14 mouse cellular contexts compared by ENCODE assay signal in genomic region chr3:75670425-75670824, GRCm38 (mm10).
"Had no signal": no experiment of that assay in that cellular context is flagged by ENCODE, and none has a peak within 500 bp of the region (broad histone marks: within the 10 kb centered on the region; RNA-seq: fewer than 3 reads in every experiment).

No protein-coding gene starts in this region.

- H3K4me3 ChIP-seq: layer of hippocampus, adult 2 months; limb, embryonic 10.5 days; liver, embryonic 15.5 days; neural tube, embryonic 13.5 days had no signal

- H3K36me3 ChIP-seq: limb, embryonic 10.5 days; liver, embryonic 15.5 days; neural tube, embryonic 13.5 days had no signal

- H3K9ac ChIP-seq: liver, embryonic 15.5 days; neural tube, embryonic 13.5 days had no signal

- H3K9me3 ChIP-seq: limb, embryonic 10.5 days; liver, embryonic 15.5 days; neural tube, embryonic 13.5 days had no signal

- H3K27me3 ChIP-seq: liver, embryonic 15.5 days; neural tube, embryonic 13.5 days had no signal

- H3K4me1 ChIP-seq: limb, embryonic 10.5 days; liver, embryonic 15.5 days; neural tube, embryonic 13.5 days had no signal

- ATAC-seq: lung, postnatal 0 days had no signal

- H3K27ac ChIP-seq: layer of hippocampus, adult 2 months; limb, embryonic 10.5 days; liver, embryonic 15.5 days; neural tube, embryonic 13.5 days had no signal

- H3K4me2 ChIP-seq: liver, embryonic 11.5 days; liver, embryonic 15.5 days; neural tube, embryonic 13.5 days had no signal

- DNase-seq: kidney, postnatal 10 days; kidney, postnatal 4 days; lung, adult 2 months; lung, postnatal 36 days; right cerebral cortex, postnatal 4 days; spleen, adult 18-20 months; thymus, adult 18-20 months; thymus, postnatal 14 days had no signal
